10 mouse cellular contexts compared by ENCODE assay signal in genomic region chr5:105701326-105701725, GRCm38 (mm10). TPM values are rescaled to one million over a fixed set of nuclear protein-coding genes. Genes with fewer than 3 reads are reported as not detected.
A peak's percentile ranks its signal among the peaks of the same experiment; 100 is the strongest.
DNase-seq lines count a peak whose midpoint lies in the region; ATAC-seq and TF ChIP-seq lines count a peak whose summit lies in the region.
"Had no signal": no experiment of that assay in that cellular context is flagged by ENCODE, and none has a peak within 500 bp of the region (broad histone marks: within the 10 kb centered on the region; RNA-seq: fewer than 3 reads in every experiment).

No protein-coding gene starts in this region.

- 40% methylated on average over 9 of the region's 9 CpGs for whole genome bisulfite sequencing in spleen, adult 2 months
- 68% methylated on average over 9 of the region's 9 CpGs for WGBS in limb, embryonic 15.5 days
- 58% methylated on average over 9 of the region's 9 CpGs for WGBS in stomach, embryonic 15.5 days

- no peaks in the 10 kb centered on the region for H3K36me3 ChIP-seq in spleen, adult 2 months (ENCODE audit: control insufficient read depth, insufficient read depth, low read length)
- no peaks in the 10 kb centered on the region for H3K36me3 ChIP-seq in limb, embryonic 15.5 days
- H3K36me3 ChIP-seq in stomach, embryonic 15.5 days: no peaks in the 10 kb centered on the region

- no peak overlapping the region for H3K4me2 ChIP-seq in limb, embryonic 15.5 days
- peak overlapping the region; percentile 94 for H3K4me2 ChIP-seq in stomach, embryonic 15.5 days

- H3K9ac ChIP-seq in limb, embryonic 15.5 days: no peak overlapping the region
- no peak overlapping the region; the same call in 1 of the 2 replicates for H3K9ac ChIP-seq in stomach, embryonic 15.5 days

- H3K4me3 ChIP-seq in spleen, adult 2 months (ENCODE audit: extremely low read depth, insufficient read depth, insufficient read length): 0 out of 2 replicates have a peak overlapping the region, but pooled peaks have one; percentile 74
- H3K4me3 ChIP-seq in limb, embryonic 15.5 days: peak overlapping the region; percentile 89; the same call in 1 of the 2 replicates
- H3K4me3 ChIP-seq in stomach, embryonic 15.5 days (replicated peaks): peak overlapping the region; percentile 88

- no peak overlapping the region for H3K27ac ChIP-seq in spleen, adult 2 months (ENCODE audit: insufficient read depth, low read length)
- H3K27ac ChIP-seq in limb, embryonic 15.5 days: no peak overlapping the region
- H3K27ac ChIP-seq in stomach, embryonic 15.5 days: peak overlapping the region; percentile 94; the same call in 1 of the 2 replicates

- H3K9me3 ChIP-seq in limb, embryonic 15.5 days: no peaks in the 10 kb centered on the region
- H3K9me3 ChIP-seq in stomach, embryonic 15.5 days: no peaks in the 10 kb centered on the region

- no peak for ATAC-seq in limb, embryonic 15.5 days (ENCODE audit: insufficient number of reproducible peaks, low FRiP score, low TSS enrichment, low read depth)
- no peak for ATAC-seq in stomach, embryonic 15.5 days (ENCODE audit: insufficient read depth, low FRiP score, low read depth)

- DNase-seq in cerebellum, adult 9-10 months: peak; percentile 29
- DNase-seq in cerebellum, adult 18-20 months: no peak
- DNase-seq in spleen, adult 2 months (ENCODE audit: low read depth in 1 of 2, low spot score in 2 of 2): no peak
- no peak for DNase-seq in spleen, adult 18-20 months
- no peak for DNase-seq in spleen, postnatal 4 days (ENCODE audit: low spot score in 2 of 2)
- no peak for DNase-seq in cerebellum, postnatal 4 days (ENCODE audit: low spot score in 2 of 2)
- DNase-seq: cerebellum, postnatal 36 days; layer of hippocampus, adult 9-11 months had no signal

- H3K4me1 ChIP-seq in spleen, adult 2 months (ENCODE audit: control insufficient read depth, insufficient read depth, insufficient read length): peaks cover 7% of the 10 kb centered on the region
- peaks cover 37% of the 10 kb centered on the region for H3K4me1 ChIP-seq in limb, embryonic 15.5 days
- H3K4me1 ChIP-seq in stomach, embryonic 15.5 days: peaks cover 24% of the 10 kb centered on the region; the same call in 1 of the 2 replicates

- no peak for TF ChIP-seq POLR2A in spleen, adult 2 months (IDR thresholded peaks at IDR 0.05; ENCODE audit: low read depth, low read length)

- TF ChIP-seq CTCF in spleen, adult 2 months (IDR thresholded peaks at IDR 0.05; ENCODE audit: extremely low read depth, insufficient read depth, insufficient read length, insufficient replicate concordance): no peak

- H3K27me3 ChIP-seq in spleen, adult 2 months (ENCODE audit: control insufficient read depth, insufficient read depth, low read length): no peaks in the 10 kb centered on the region
- no peaks in the 10 kb centered on the region for H3K27me3 ChIP-seq in limb, embryonic 15.5 days
- H3K27me3 ChIP-seq in stomach, embryonic 15.5 days (replicated peaks): no peaks in the 10 kb centered on the region

RNA-seq across cellular contexts. Expression of gene Lrrc8d, which starts 1.6 kb away (rescaled TPM):
- 5.2 and 6.4 TPM in 2 replicates for polyA plus RNA-seq in spleen, adult 2 months (2012; rRNA removed)
- 10.7 and 11.6 TPM in 2 replicates for polyA plus RNA-seq in limb, embryonic 15.5 days (2015; fragmentation: Nextera tagmentation; extraction: Ambion mirVana)
- polyA plus RNA-seq in stomach, embryonic 15.5 days (2015; fragmentation: Nextera tagmentation; extraction: Ambion mirVana): 14.1 and 17.9 TPM in 2 replicates
